Mouse (Mus musculus): ENCODE results near the gene Arap2. TPM values are rescaled to one million over a fixed set of nuclear protein-coding genes. Genes with fewer than 3 reads are reported as not detected.
"Not testable (repeated sequence)": the region's sequence is repeated elsewhere in the genome, so short reads cannot be mapped to it uniquely, and the experiment has no call there.

Arap2 gene
- polyA plus RNA-seq, 1 experiment = 4.5 TPM

GRCm38 (mm10) chr5:62743220-62743922 is 22.6 kb downstream of the Arap2 start:
- Histone ChIP-seq H3K27ac (ENCODE audit: insufficient read depth, low read length) (no peak overlapping the region), H3K4me1 (ENCODE audit: control insufficient read depth, insufficient read depth, insufficient read length) (peaks cover 3% of the 10 kb centered on the region; the same call in 1 of the 2 replicates), H3K27me3 (ENCODE audit: control insufficient read depth, insufficient read depth, low read length) (no peaks in the 10 kb centered on the region), H3K4me3 (ENCODE audit: extremely low read depth, insufficient read depth, insufficient read length) (no peak overlapping the region), H3K36me3 (ENCODE audit: control insufficient read depth, insufficient read depth, low read length) (peaks cover 9% of the 10 kb centered on the region; the same call in 1 of the 2 replicates)
- DNase-seq (ENCODE audit: low read depth in 1 of 2, low spot score in 2 of 2) = no peak
- WGBS = 85% methylated on average over 9 of the region's 9 CpGs
- TF ChIP-seq POLR2A (IDR thresholded peaks at IDR 0.05; ENCODE audit: low read depth, low read length) = no peak
- no peak for TF ChIP-seq CTCF (IDR thresholded peaks at IDR 0.05; ENCODE audit: extremely low read depth, insufficient read depth, insufficient read length, insufficient replicate concordance)

- H3K27ac ChIP-seq (ENCODE audit: insufficient read depth, low read length) = no peak overlapping the region
- peaks cover 3% of the 10 kb centered on the region; the same call in 1 of the 2 replicates for H3K4me1 ChIP-seq (ENCODE audit: control insufficient read depth, insufficient read depth, insufficient read length)
- no peak overlapping the region for H3K4me3 ChIP-seq (ENCODE audit: extremely low read depth, insufficient read depth, insufficient read length)
- no peak for DNase-seq (ENCODE audit: low read depth in 1 of 2, low spot score in 2 of 2)
- peaks cover 3% of the 10 kb centered on the region; the same call in 1 of the 2 replicates for H3K36me3 ChIP-seq (ENCODE audit: control insufficient read depth, insufficient read depth, low read length)
- no peaks in the 10 kb centered on the region for H3K27me3 ChIP-seq (ENCODE audit: control insufficient read depth, insufficient read depth, low read length)
- TF ChIP-seq CTCF (IDR thresholded peaks at IDR 0.05; ENCODE audit: extremely low read depth, insufficient read depth, insufficient read length, insufficient replicate concordance) = no peak
- TF ChIP-seq POLR2A (IDR thresholded peaks at IDR 0.05; ENCODE audit: low read depth, low read length) = no peak
- WGBS = 79% methylated on average over 9 of the region's 9 CpGs
Measured at GRCm38 (mm10) chr5:62739451-62740415, 26.2 kb downstream of the Arap2 start.

GRCm38 (mm10) chr5:62730573-62730972 is 35.4 kb downstream of the Arap2 start:
- H3K27me3 ChIP-seq (ENCODE audit: control insufficient read depth, insufficient read depth, low read length); H3K27ac ChIP-seq (ENCODE audit: insufficient read depth, low read length); DNase-seq (ENCODE audit: low read depth in 1 of 2, low spot score in 2 of 2); H3K4me1 ChIP-seq (ENCODE audit: control insufficient read depth, insufficient read depth, insufficient read length); H3K36me3 ChIP-seq (ENCODE audit: control insufficient read depth, insufficient read depth, low read length); H3K4me3 ChIP-seq (ENCODE audit: extremely low read depth, insufficient read depth, insufficient read length): not testable (repeated sequence)
- WGBS = 92% methylated on average over 7 of the region's 7 CpGs

- H3K4me1 ChIP-seq (ENCODE audit: control insufficient read depth, insufficient read depth, insufficient read length) = no peaks in the 10 kb centered on the region
- TF ChIP-seq POLR2A (IDR thresholded peaks at IDR 0.05; ENCODE audit: low read depth, low read length) = no peak
- no peak for TF ChIP-seq CTCF (IDR thresholded peaks at IDR 0.05; ENCODE audit: extremely low read depth, insufficient read depth, insufficient read length, insufficient replicate concordance)
- 89% methylated on average over 2 of the region's 2 CpGs for WGBS
- H3K36me3 ChIP-seq (ENCODE audit: control insufficient read depth, insufficient read depth, low read length) = no peaks in the 10 kb centered on the region
- no peak for DNase-seq (ENCODE audit: low read depth in 1 of 2, low spot score in 2 of 2)
- no peak overlapping the region for H3K4me3 ChIP-seq (ENCODE audit: extremely low read depth, insufficient read depth, insufficient read length)
- H3K27me3 ChIP-seq (ENCODE audit: control insufficient read depth, insufficient read depth, low read length) = no peaks in the 10 kb centered on the region
- no peak overlapping the region for H3K27ac ChIP-seq (ENCODE audit: insufficient read depth, low read length)
Measured at GRCm38 (mm10) chr5:62725551-62725950, 40.4 kb downstream of the Arap2 start.

GRCm38 (mm10) chr5:62723261-62724105 is 42.5 kb downstream of the Arap2 start:
- no peak overlapping the region for H3K4me3 ChIP-seq (ENCODE audit: extremely low read depth, insufficient read depth, insufficient read length)
- 91% methylated on average over 3 of the region's 3 CpGs for WGBS
- H3K27me3 ChIP-seq (ENCODE audit: control insufficient read depth, insufficient read depth, low read length) = no peaks in the 10 kb centered on the region
- no peaks in the 10 kb centered on the region for H3K4me1 ChIP-seq (ENCODE audit: control insufficient read depth, insufficient read depth, insufficient read length)
- no peaks in the 10 kb centered on the region for H3K36me3 ChIP-seq (ENCODE audit: control insufficient read depth, insufficient read depth, low read length)
- no peak for DNase-seq (ENCODE audit: low read depth in 1 of 2, low spot score in 2 of 2)
- H3K27ac ChIP-seq (ENCODE audit: insufficient read depth, low read length) = no peak overlapping the region
- TF ChIP-seq CTCF (IDR thresholded peaks at IDR 0.05; ENCODE audit: extremely low read depth, insufficient read depth, insufficient read length, insufficient replicate concordance) = no peak
- no peak for TF ChIP-seq POLR2A (IDR thresholded peaks at IDR 0.05; ENCODE audit: low read depth, low read length)

GRCm38 (mm10) chr5:62716468-62716867 is 49.5 kb downstream of the Arap2 start:
- Histone ChIP-seq H3K27me3 (ENCODE audit: control insufficient read depth, insufficient read depth, low read length) (no peaks in the 10 kb centered on the region), H3K4me1 (ENCODE audit: control insufficient read depth, insufficient read depth, insufficient read length) (peaks cover 4% of the 10 kb centered on the region), H3K27ac (ENCODE audit: insufficient read depth, low read length) (no peak overlapping the region), H3K4me3 (ENCODE audit: extremely low read depth, insufficient read depth, insufficient read length) (no peak overlapping the region), H3K36me3 (ENCODE audit: control insufficient read depth, insufficient read depth, low read length) (no peaks in the 10 kb centered on the region; the same call in 1 of the 2 replicates)
- TF ChIP-seq POLR2A (IDR thresholded peaks at IDR 0.05; ENCODE audit: low read depth, low read length) (no peak), CTCF (IDR thresholded peaks at IDR 0.05; ENCODE audit: extremely low read depth, insufficient read depth, insufficient read length, insufficient replicate concordance) (no peak)
- WGBS = 93% methylated on average over 3 of the region's 3 CpGs
- no peak for DNase-seq (ENCODE audit: low read depth in 1 of 2, low spot score in 2 of 2)

All from spleen, adult 2 months (tissue).